Mouse (Mus musculus): ENCODE results near the gene Mdm1.

- TF ChIP-seq POLR2A (IDR thresholded peaks at IDR 0.05; ENCODE audit: insufficient read length, low read depth) (no peak), TCF12 (IDR thresholded peaks at IDR 0.05; ENCODE audit: insufficient read depth, poor library complexity, severe bottlenecking) (no peak), E2F4 (IDR thresholded peaks at IDR 0.05; ENCODE audit: insufficient read depth) (no peak), MYOD1 (IDR thresholded peaks at IDR 0.05; ENCODE audit: control insufficient read depth in 1 of 3, insufficient read length in 2 of 3, low read depth in 2 of 3) (no peak), SRF (IDR thresholded peaks at IDR 0.05; ENCODE audit: control insufficient read depth, insufficient read length, low read depth) (no peak), POLR2AphosphoS2 (IDR thresholded peaks at IDR 0.05; ENCODE audit: insufficient read length, low read depth) (no peak), USF1 (IDR thresholded peaks at IDR 0.05; ENCODE audit: low read depth) (no peak), MYOG (IDR thresholded peaks at IDR 0.05; ENCODE audit: control insufficient read depth in 1 of 3, insufficient read depth in 1 of 3, insufficient read length in 2 of 3, low read depth in 2 of 3) (no peak)
Observed at GRCm38 (mm10) chr10:118116456-118116855, 25.2 kb upstream of the Mdm1 start.

All from myocyte (in vitro differentiated cells).